17 mouse cellular contexts compared by ENCODE assay signal in genomic region chr7:48996829-48997228, GRCm38 (mm10).
A peak's percentile ranks its signal among the peaks of the same experiment; 100 is the strongest.
DNase-seq lines count a peak whose midpoint lies in the region; ATAC-seq lines count a peak whose summit lies in the region.
"Had no signal": no experiment of that assay in that cellular context is flagged by ENCODE, and none has a peak within 500 bp of the region (broad histone marks: within the 10 kb centered on the region; RNA-seq: fewer than 3 reads in every experiment).

No protein-coding gene starts in this region.

- H3K4me1 ChIP-seq in heart, embryonic 10.5 days = peaks cover 39% of the 10 kb centered on the region
- peaks cover 100% of the 10 kb centered on the region for H3K4me1 ChIP-seq in midbrain, embryonic 10.5 days
- peaks cover 24% of the 10 kb centered on the region for H3K4me1 ChIP-seq in midbrain, embryonic 15.5 days
- peaks cover 39% of the 10 kb centered on the region for H3K4me1 ChIP-seq in hindbrain, embryonic 14.5 days (replicated peaks; ENCODE audit: control insufficient read depth, insufficient read depth, low read length)

- 66% methylated on average over 5 of the region's 5 CpGs for WGBS in heart, embryonic 10.5 days
- 66% methylated on average over 5 of the region's 5 CpGs for WGBS in midbrain, embryonic 10.5 days
- WGBS in midbrain, embryonic 15.5 days = 64% methylated on average over 5 of the region's 5 CpGs
- WGBS in hindbrain, embryonic 14.5 days = 48% methylated on average over 5 of the region's 5 CpGs

- no peaks in the 10 kb centered on the region for H3K36me3 ChIP-seq in heart, embryonic 10.5 days
- H3K36me3 ChIP-seq in midbrain, embryonic 10.5 days = 0 out of 2 replicates have a peak, but pooled peaks cover 2% of the 10 kb centered on the region
- H3K36me3 ChIP-seq in midbrain, embryonic 15.5 days (replicated peaks) = no peaks in the 10 kb centered on the region
- no peaks in the 10 kb centered on the region for H3K36me3 ChIP-seq in hindbrain, embryonic 14.5 days (replicated peaks; ENCODE audit: control insufficient read depth, insufficient read depth)
- H3K36me3 ChIP-seq: forebrain, embryonic 15.5 days; G1E; liver, embryonic 12.5 days had no signal

- no peak for DNase-seq in heart, embryonic 10.5 days (ENCODE audit: low spot score)
- DNase-seq in heart, adult 11 months = no peak
- DNase-seq in kidney, postnatal 10 days = peak; percentile 34
- no peak for DNase-seq in kidney, adult 8-10 months
- DNase-seq in midbrain, embryonic 10.5 days (ENCODE audit: low spot score) = peak; percentile 24
- no peak for DNase-seq in hindbrain, embryonic 14.5 days (ENCODE audit: low spot score)
- DNase-seq: adrenal gland, postnatal 14 days; cerebellum, adult 9-11 months; gastrocnemius, postnatal 25 days; spleen, adult 18-20 months; thymus, postnatal 36 days had no signal

- H3K4me2 ChIP-seq in midbrain, embryonic 15.5 days = no peak overlapping the region
- no peak overlapping the region for H3K4me2 ChIP-seq in hindbrain, embryonic 14.5 days (replicated peaks)
- H3K4me2 ChIP-seq: forebrain, embryonic 15.5 days; liver, embryonic 12.5 days had no signal

- no peaks in the 10 kb centered on the region for H3K9me3 ChIP-seq in heart, embryonic 10.5 days
- no peaks in the 10 kb centered on the region for H3K9me3 ChIP-seq in midbrain, embryonic 10.5 days (replicated peaks)
- H3K9me3 ChIP-seq in midbrain, embryonic 15.5 days = no peaks in the 10 kb centered on the region
- H3K9me3 ChIP-seq in hindbrain, embryonic 14.5 days (ENCODE audit: control insufficient read depth, low read length) = no peaks in the 10 kb centered on the region
- H3K9me3 ChIP-seq: forebrain, embryonic 15.5 days; liver, embryonic 12.5 days had no signal

- H3K27ac ChIP-seq in heart, embryonic 10.5 days = peak overlapping the region; percentile 62; the same call in 1 of the 2 replicates
- peak overlapping the region; percentile 91 for H3K27ac ChIP-seq in midbrain, embryonic 10.5 days (replicated peaks)
- H3K27ac ChIP-seq in midbrain, embryonic 15.5 days = no peak overlapping the region
- H3K27ac ChIP-seq in hindbrain, embryonic 14.5 days = no peak overlapping the region
- H3K27ac ChIP-seq: forebrain, embryonic 15.5 days; kidney, postnatal 0 days; liver, embryonic 12.5 days had no signal

- no peak overlapping the region for H3K9ac ChIP-seq in midbrain, embryonic 15.5 days
- H3K9ac ChIP-seq in hindbrain, embryonic 14.5 days = no peak overlapping the region
- H3K9ac ChIP-seq: forebrain, embryonic 15.5 days; liver, embryonic 12.5 days had no signal

- no peaks in the 10 kb centered on the region; the same call in 1 of the 2 replicates for H3K27me3 ChIP-seq in heart, embryonic 10.5 days (ENCODE audit: insufficient read depth, poor library complexity, severe bottlenecking)
- H3K27me3 ChIP-seq in midbrain, embryonic 10.5 days (ENCODE audit: low read depth, poor library complexity, severe bottlenecking) = peaks cover 8% of the 10 kb centered on the region; the same call in 1 of the 2 replicates
- H3K27me3 ChIP-seq in midbrain, embryonic 15.5 days (replicated peaks) = no peaks in the 10 kb centered on the region
- no peaks in the 10 kb centered on the region for H3K27me3 ChIP-seq in hindbrain, embryonic 14.5 days (ENCODE audit: control insufficient read depth, insufficient read depth, low read length)
- H3K27me3 ChIP-seq: forebrain, embryonic 15.5 days had no signal

- ATAC-seq in midbrain, embryonic 15.5 days (replicated peaks) = no peak
- ATAC-seq in hindbrain, embryonic 14.5 days (ENCODE audit: low FRiP score) = peak; percentile 21; the same call in 1 of the 2 replicates
- ATAC-seq: forebrain, embryonic 15.5 days; liver, embryonic 12.5 days; lung, postnatal 0 days had no signal

- H3K4me3 ChIP-seq in heart, embryonic 10.5 days = no peak overlapping the region
- no peak overlapping the region for H3K4me3 ChIP-seq in midbrain, embryonic 10.5 days
- H3K4me3 ChIP-seq in midbrain, embryonic 15.5 days = no peak overlapping the region
- H3K4me3 ChIP-seq in hindbrain, embryonic 14.5 days (replicated peaks; ENCODE audit: low read length) = no peak overlapping the region
- H3K4me3 ChIP-seq: forebrain, embryonic 15.5 days; liver, embryonic 12.5 days had no signal

Comparison
In these comparisons a context has a peak if more than half of its experiments do, and no peak if none do; other contexts are left out.
1. DNase-seq: peak in kidney, postnatal 10 days (single experiment) and midbrain, embryonic 10.5 days (single experiment); none in heart, embryonic 10.5 days (single experiment), heart, adult 11 months (single experiment), kidney, adult 8-10 months (0 of 2) and hindbrain, embryonic 14.5 days (single experiment).
2. H3K27ac ChIP-seq: peak in heart, embryonic 10.5 days (single experiment) and midbrain, embryonic 10.5 days (single experiment); none in midbrain, embryonic 15.5 days (single experiment) and hindbrain, embryonic 14.5 days (single experiment).